Mouse (Mus musculus): ENCODE measurements around the gene Hoxa4.

- TF ChIP-seq GATA1 (IDR thresholded peaks at IDR 0.05; ENCODE audit: borderline replicate concordance, low read length) (no peak), FLI1 (IDR thresholded peaks at IDR 0.05; ENCODE audit: low read length) (no peak)
Observed at GRCm38 (mm10) chr6:52226569-52227257, 35.2 kb upstream of the Hoxa4 start.
